Mouse (Mus musculus) layer of hippocampus, adult 18-20 months (tissue): ENCODE results near the gene Zfp629. TPM values are rescaled to one million over a fixed set of nuclear protein-coding genes. Genes with fewer than 3 reads are reported as not detected.

ENCODE experiments used
- DNase-seq, 2 experiments: peaks; one replicate each; pipeline ENCODE4 v3.0.0; 2022; ENCODE audit warnings: low spot score in 2 of 2
- total RNA-seq, 2 experiments: library from RNA; stranded (reverse); gene quantifications; 2 replicates each; pipeline ENCODE4 v1.2.3; 2021

The Zfp629 gene
- total RNA-seq, 2 experiments from 2014 or later: 20.1 to 21.6 TPM

- no peak for DNase-seq
Measured at GRCm38 (mm10) chr7:127616336-127616735, 739 bp upstream of the Zfp629 start.

GRCm38 (mm10) chr7:127614511-127614890 lies 1.1 kb downstream of the Zfp629 start:
- DNase-seq: no peak

- no peak for DNase-seq
Measured at GRCm38 (mm10) chr7:127614091-127614490, 1.5 kb downstream of the Zfp629 start.

GRCm38 (mm10) chr7:127613501-127613900 lies 2.1 kb downstream of the Zfp629 start:
- no peak for DNase-seq

GRCm38 (mm10) chr7:127611561-127611960 lies 4.0 kb downstream of the Zfp629 start:
- no peak for DNase-seq

- no peak for DNase-seq
Measured at GRCm38 (mm10) chr7:127611011-127611410, 4.6 kb downstream of the Zfp629 start.

- no peak for DNase-seq
Measured at GRCm38 (mm10) chr7:127607150-127607549, 8.4 kb downstream of the Zfp629 start.

- DNase-seq: no peak
Measured at GRCm38 (mm10) chr7:127604256-127604655, 11.3 kb downstream of the Zfp629 start.

GRCm38 (mm10) chr7:127602903-127603302 lies 12.7 kb downstream of the Zfp629 start:
- no peak for DNase-seq

- no peak for DNase-seq
Measured at GRCm38 (mm10) chr7:127601735-127602134, 13.9 kb downstream of the Zfp629 start.

- no peak for DNase-seq
Measured at GRCm38 (mm10) chr7:127600612-127601011, 15.0 kb downstream of the Zfp629 start.

GRCm38 (mm10) chr7:127596747-127597146 lies 18.9 kb downstream of the Zfp629 start:
- no peak for DNase-seq

- no peak for DNase-seq
Measured at GRCm38 (mm10) chr7:127592575-127592974, 23.0 kb downstream of the Zfp629 start.

GRCm38 (mm10) chr7:127591108-127591507 lies 24.5 kb downstream of the Zfp629 start:
- no peak for DNase-seq

GRCm38 (mm10) chr7:127589637-127590036 lies 26.0 kb downstream of the Zfp629 start:
- DNase-seq: no peak

- no peak for DNase-seq
Measured at GRCm38 (mm10) chr7:127588901-127589300, 26.7 kb downstream of the Zfp629 start.

- DNase-seq: peak; percentile 94 to 97
Measured at GRCm38 (mm10) chr7:127588011-127588871, 27.4 kb downstream of the Zfp629 start, which contains the start of the genes Ccdc189 and Rnf40. Ccdc189 (minus strand) TSS chr7:127588595. Rnf40 (plus strand) TSS chr7:127588767.

GRCm38 (mm10) chr7:127587196-127587595 lies 28.4 kb downstream of the Zfp629 start:
- DNase-seq: no peak

- DNase-seq: no peak
Measured at GRCm38 (mm10) chr7:127586149-127586548, 29.4 kb downstream of the Zfp629 start.

- no peak for DNase-seq
Measured at GRCm38 (mm10) chr7:127585031-127585430, 30.6 kb downstream of the Zfp629 start.

GRCm38 (mm10) chr7:127583260-127583659 lies 32.3 kb downstream of the Zfp629 start:
- DNase-seq: no peak

- DNase-seq: no peak
Measured at GRCm38 (mm10) chr7:127574115-127574514, 41.5 kb downstream of the Zfp629 start.

- DNase-seq: no peak
Measured at GRCm38 (mm10) chr7:127573503-127574008, 42.0 kb downstream of the Zfp629 start.
